Mouse (Mus musculus) right cerebral cortex, adult 18-20 months (tissue): Measurements from ENCODE around the gene Vmn1r100.
"Not testable (repeated sequence)": the region's sequence is repeated elsewhere in the genome, so short reads cannot be mapped to it uniquely, and the experiment has no call there.

ENCODE experiments used
- DNase-seq: peaks from one replicate; pipeline ENCODE4 v3.0.0; 2022; ENCODE audit warnings: mixed read lengths

Vmn1r100 gene

DNA sequence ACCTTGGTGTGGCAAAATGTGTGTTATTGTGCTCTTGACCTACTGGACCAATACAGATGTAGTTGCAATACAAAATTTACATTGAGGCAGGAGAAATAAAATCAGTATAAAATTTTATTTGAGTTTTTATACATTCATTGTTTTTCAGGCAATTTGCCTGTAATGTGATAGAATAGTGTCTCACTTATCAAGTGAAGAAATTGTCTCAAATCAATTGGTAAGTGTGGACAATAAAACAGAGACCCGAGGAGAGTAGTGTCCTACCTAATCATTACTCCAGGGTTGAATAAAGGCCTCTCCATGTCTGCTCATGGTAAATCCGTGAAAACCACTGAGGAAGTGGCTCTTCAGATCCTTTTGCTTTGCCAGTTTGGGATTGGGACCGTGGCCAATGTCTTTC, at the start of gene Vmn1r100:
TSS of gene Vmn1r100 (plus strand) at position 301 of the 400 bp plus-strand sequence.
- DNase-seq, result not testable (repeated sequence)

DNA sequence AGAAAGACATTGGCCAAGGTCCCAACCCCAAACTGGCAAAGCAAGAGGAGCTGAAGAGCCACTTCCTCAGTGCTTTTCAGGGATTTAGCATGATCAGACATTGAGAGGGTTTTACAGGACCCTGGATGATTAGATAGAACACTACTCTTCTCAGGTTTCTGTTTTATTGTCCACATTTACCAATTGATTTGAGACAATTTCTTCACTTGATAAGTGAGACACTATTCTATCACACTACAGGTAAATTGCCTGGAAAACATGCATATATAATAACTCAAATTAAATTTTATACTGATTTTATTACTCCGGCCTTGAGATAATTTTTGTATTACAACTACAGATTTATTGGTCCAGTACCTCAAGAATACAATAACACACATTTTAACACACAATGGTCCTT, 42.4 kb upstream of the Vmn1r100 start, which contains the start of gene Gm5728:
TSS of gene Gm5728 (minus strand) at position 101 of the 400 bp plus-strand sequence.
- DNase-seq, result not testable (repeated sequence)

DNA sequence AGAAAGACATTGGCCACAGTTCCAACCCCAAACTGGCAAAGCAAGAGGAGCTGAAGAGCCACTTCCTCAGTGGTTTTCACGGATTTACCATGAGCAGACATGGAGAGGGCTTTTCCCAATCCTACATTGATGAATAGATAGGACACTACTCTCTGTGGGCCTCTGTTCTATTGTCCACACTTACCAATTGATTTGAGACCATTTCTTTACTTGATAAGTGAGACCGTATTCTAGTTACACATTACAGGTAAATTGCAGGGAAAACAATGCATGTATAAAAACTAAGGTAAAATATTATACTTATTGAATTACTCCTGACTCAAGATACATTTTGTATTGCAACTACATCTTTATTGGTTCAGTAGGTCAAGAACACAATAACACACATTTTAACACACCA, 24.8 kb downstream of the Vmn1r100 start, which contains the start of gene Vmn1r101:
TSS of gene Vmn1r101 (minus strand) at position 101 of the 400 bp plus-strand sequence.
- not testable (repeated sequence) for DNase-seq
